Mouse (Mus musculus) liver, embryonic 14.5 days (tissue): ENCODE results near the gene Olfr1281. TPM values are rescaled to one million over a fixed set of nuclear protein-coding genes. Genes with fewer than 3 reads are reported as not detected.

Source experiments
- ATAC-seq: fragments of 200-750 bp; cut with Nextera tagmentation; 2 replicates; pipeline ENCODE4 v1.8.0; 2017; ENCODE audit warnings: moderate number of reproducible peaks, mild to moderate bottlenecking, moderate library complexity; ENCODE audit not compliant: insufficient read depth
- DNase-seq, 3 experiments: peaks; one replicate each; pipeline ENCODE4 v3.0.0-alpha.2; 2012 to 2013; ENCODE audit warnings: low read depth in 3 of 3, low spot score in 3 of 3
- H3K27ac ChIP-seq: fragments of 300-500 bp; sonication (generic); 2 replicates; pipeline ENCODE4 v1.5.1; 2014; ENCODE audit warnings: moderate library complexity, mild to moderate bottlenecking, control low read depth, inconsistent platforms
- H3K27me3 ChIP-seq: fragments of 300-500 bp; sonication (generic); 2 replicates; pipeline ENCODE4 v1.6.1; 2014; ENCODE audit warnings: mild to moderate bottlenecking, low read length, moderate library complexity; ENCODE audit not compliant: control insufficient read depth, insufficient read depth
- H3K36me3 ChIP-seq: fragments of 300-500 bp; sonication (generic); replicated peaks from 2 replicates; pipeline ENCODE4 v1.6.1; 2014; ENCODE audit warnings: low read depth; ENCODE audit not compliant: control insufficient read depth, insufficient read depth
- H3K4me1 ChIP-seq, 2 experiments: fragments of 200-500 bp in 1 of 2; fragments of 300-500 bp in 1 of 2; sonication (generic) in 1 of 2; replicated peaks; 2 replicates each; pipeline ENCODE4 v1.6.1; 2012 to 2014; ENCODE audit warnings: antibody characterized with exemption in 1 of 2, inconsistent platforms in 1 of 2, low read length in 1 of 2; ENCODE audit not compliant: control insufficient read depth in 2 of 2, insufficient read depth in 2 of 2
- H3K4me2 ChIP-seq: fragments of 300-500 bp; sonication (generic); 2 replicates; pipeline ENCODE4 v1.6.1; 2014; ENCODE audit warnings: low read depth, mild to moderate bottlenecking, control low read depth, moderate library complexity
- H3K4me3 ChIP-seq, 2 experiments: fragments of 200-500 bp in 1 of 2; fragments of 300-500 bp in 1 of 2; sonication (generic) in 1 of 2; 2 replicates each; pipeline ENCODE4 v1.5.1; 2012 to 2014; ENCODE audit warnings: low read depth in 2 of 2, low read length in 2 of 2, mild to moderate bottlenecking in 2 of 2, control low read depth in 1 of 2, inconsistent platforms in 1 of 2, moderate library complexity in 1 of 2; ENCODE audit not compliant: insufficient read depth in 1 of 2
- H3K9ac ChIP-seq: fragments of 300-500 bp; sonication (generic); replicated peaks from 2 replicates; pipeline ENCODE4 v1.6.1; 2014; ENCODE audit warnings: mild to moderate bottlenecking, control low read depth, moderate library complexity
- H3K9me3 ChIP-seq: fragments of 300-500 bp; sonication (generic); 2 replicates; pipeline ENCODE4 v1.6.1; 2016; ENCODE audit warnings: low read length, mixed read lengths; ENCODE audit not compliant: control insufficient read depth
- CTCF ChIP-seq: IDR thresholded peaks from 2 replicates; pipeline ENCODE4 v1.5.1; 2016; ENCODE audit warnings: antibody characterized with exemption, low read depth, control low read depth
- EP300 ChIP-seq: IDR thresholded peaks from 2 replicates; pipeline ENCODE4 v1.6.1; 2016; ENCODE audit warnings: antibody characterized with exemption, low read depth
- WGBS: fragments of 180-500 bp; shearing (Covaris S2); extraction: QIAGEN DNeasy Blood & Tissue Kit; methylation state at CpG from one replicate; pipeline ENCODE4 v1.1.7; 2014; ENCODE audit not compliant: insufficient replicate concordance; 5-methylcytosine and 5-hydroxymethylcytosine counted together
- polyA plus RNA-seq, 2 experiments: library from polyadenylated mRNA; depleted of rRNA in 1 of 2; stranded (reverse) in 1 of 2; unstranded in 1 of 2; fragments of >200 nt; fragmentation: Nextera tagmentation in 1 of 2; extraction: Ambion mirVana in 1 of 2; gene quantifications; 2 replicates each; pipeline versions ENCODE4 v1.2.1 to v1.2.3; 2012 to 2014

Gene Olfr1281
- polyA plus RNA-seq, 2 experiments: not detected

DNA sequence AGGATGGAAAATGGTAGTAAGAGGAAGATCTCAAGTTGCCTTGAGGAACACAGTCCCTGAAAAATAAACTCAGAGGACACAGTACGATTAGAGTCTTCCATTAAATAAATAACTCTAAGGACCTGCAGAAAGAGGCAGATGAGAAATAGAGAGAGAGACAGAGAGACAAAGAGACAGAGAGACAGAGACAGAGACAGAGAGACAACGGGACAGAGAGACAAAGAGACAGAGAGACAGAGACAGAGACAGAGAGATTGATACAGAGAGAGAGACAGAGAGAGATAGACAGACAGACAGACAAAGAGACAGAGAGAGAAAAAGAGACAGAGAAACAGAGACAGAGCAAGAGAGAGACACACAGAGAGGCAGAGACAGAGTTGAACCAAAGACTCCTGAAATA lies 9.7 kb downstream of the Olfr1281 start, which contains the start of gene Olfr1282:
Gene Olfr1282, minus strand, starts transcription at position 101 of the 400 bp plus-strand sequence.
- Histone ChIP-seq H3K9ac (no peak within 1 kb of the TSS), H3K36me3 (no peaks in the 10 kb centered on the region), H3K4me2 (no peak within 1 kb of the TSS), H3K4me1 (no peaks in the 10 kb centered on the region), H3K4me3 (no peak within 1 kb of the TSS), H3K27me3 (no peaks in the 10 kb centered on the region), H3K9me3 (no peaks in the 10 kb centered on the region), H3K27ac (no peak within 1 kb of the TSS)
- no peak for TF ChIP-seq EP300
- no peak for TF ChIP-seq CTCF
- DNase-seq (no peak), ATAC-seq (no peak)
- 37% methylated on average over 2 of the region's 2 CpGs for WGBS

DNA sequence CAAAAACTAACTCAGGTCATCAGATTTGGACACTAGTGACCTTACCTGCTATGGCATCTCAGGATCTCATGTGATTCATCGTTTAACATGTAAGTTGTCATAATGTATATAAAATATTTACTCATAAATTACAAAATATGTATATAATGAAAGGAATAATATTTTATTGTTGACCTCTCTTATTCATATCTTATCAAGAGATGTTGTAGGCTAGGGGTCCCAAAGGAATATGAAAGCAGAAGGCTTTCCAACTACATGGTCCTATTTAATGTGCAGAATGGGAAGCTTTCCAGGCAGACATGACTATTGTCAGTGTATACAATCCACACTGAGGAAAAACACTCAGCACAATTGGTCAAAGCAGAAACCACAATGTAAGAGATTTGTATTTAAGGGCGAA lies 40.2 kb downstream of the Olfr1281 start, which contains the start of gene Olfr1283:
Gene Olfr1283, plus strand, starts transcription at position 301 of the 400 bp plus-strand sequence.
- WGBS: 43% methylated on average over 2 of the region's 2 CpGs
- no peak for ATAC-seq
- no peaks in the 10 kb centered on the region for H3K36me3 ChIP-seq
- no peaks in the 10 kb centered on the region for H3K4me1 ChIP-seq
- no peak within 1 kb of the TSS for H3K4me2 ChIP-seq
- H3K27me3 ChIP-seq: no peaks in the 10 kb centered on the region
- no peak within 1 kb of the TSS for H3K4me3 ChIP-seq
- no peak within 1 kb of the TSS for H3K9ac ChIP-seq
- H3K9me3 ChIP-seq: no peaks in the 10 kb centered on the region
- DNase-seq: no peak
- TF ChIP-seq CTCF (no peak), EP300 (no peak)
- no peak within 1 kb of the TSS for H3K27ac ChIP-seq

DNA sequence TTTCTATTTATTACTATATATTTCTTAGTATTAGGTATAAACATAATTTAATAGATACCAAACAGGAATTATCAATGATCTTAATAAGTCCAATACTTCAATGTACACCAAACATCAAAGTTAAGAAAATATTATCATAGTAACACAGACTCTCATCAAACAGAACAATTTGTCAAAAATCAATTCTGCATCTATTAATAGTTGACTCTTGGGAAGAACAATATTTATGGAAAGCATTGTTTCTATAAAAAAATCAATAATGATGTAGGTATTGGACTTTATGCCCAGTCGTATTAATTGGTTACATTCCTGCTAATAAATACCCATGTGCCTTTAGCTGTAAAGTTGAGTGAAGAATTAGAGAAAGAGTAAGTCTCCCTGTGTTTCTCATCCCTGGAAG lies 48.9 kb downstream of the Olfr1281 start, which contains the start of gene Olfr1284:
Gene Olfr1284, plus strand, starts transcription at position 301 of the 400 bp plus-strand sequence.
- H3K9me3 ChIP-seq: no peaks in the 10 kb centered on the region
- WGBS: 69% methylated on average over 1 of the region's 1 CpGs
- H3K36me3 ChIP-seq: no peaks in the 10 kb centered on the region
- no peak within 1 kb of the TSS for H3K4me2 ChIP-seq
- no peak within 1 kb of the TSS for H3K4me3 ChIP-seq
- no peak within 1 kb of the TSS for H3K9ac ChIP-seq
- H3K27ac ChIP-seq: no peak within 1 kb of the TSS
- H3K4me1 ChIP-seq: no peaks in the 10 kb centered on the region
- H3K27me3 ChIP-seq: no peaks in the 10 kb centered on the region
- no peak for DNase-seq
- TF ChIP-seq CTCF (no peak), EP300 (no peak)
- ATAC-seq: no peak

Other genes with a start within 250 kb of the Olfr1281 start
- not detected in 2 replicates for gene Gm13941, start 220.5 kb upstream of the Olfr1281 start, polyA plus RNA-seq (2012; rRNA removed)
- not detected in 2 replicates for gene Gm13941, start 220.5 kb upstream of the Olfr1281 start, polyA plus RNA-seq (2014; fragmentation: Nextera tagmentation; extraction: Ambion mirVana)
- gene Gm15130, start 173.6 kb upstream of the Olfr1281 start, polyA plus RNA-seq (2012; rRNA removed): not detected in 2 replicates
- not detected in 2 replicates for gene Gm15130, start 173.6 kb upstream of the Olfr1281 start, polyA plus RNA-seq (2014; fragmentation: Nextera tagmentation; extraction: Ambion mirVana)
- gene 4930430A15Rik, start 96.9 kb upstream of the Olfr1281 start, polyA plus RNA-seq (2012; rRNA removed): not detected in 2 replicates
- not detected in 2 replicates for gene 4930430A15Rik, start 96.9 kb upstream of the Olfr1281 start, polyA plus RNA-seq (2014; fragmentation: Nextera tagmentation; extraction: Ambion mirVana)
- not detected in 2 replicates for gene Olfr1275, start 91.2 kb upstream of the Olfr1281 start, polyA plus RNA-seq (2012; rRNA removed)
- gene Olfr1275, start 91.2 kb upstream of the Olfr1281 start, polyA plus RNA-seq (2014; fragmentation: Nextera tagmentation; extraction: Ambion mirVana): not detected in 2 replicates
- gene Olfr1276, start 72.0 kb upstream of the Olfr1281 start, polyA plus RNA-seq (2012; rRNA removed): not detected in 2 replicates
- gene Olfr1276, start 72.0 kb upstream of the Olfr1281 start, polyA plus RNA-seq (2014; fragmentation: Nextera tagmentation; extraction: Ambion mirVana): not detected in 2 replicates
- gene Olfr1277, start 52.4 kb upstream of the Olfr1281 start, polyA plus RNA-seq (2012; rRNA removed): not detected in 2 replicates
- gene Olfr1277, start 52.4 kb upstream of the Olfr1281 start, polyA plus RNA-seq (2014; fragmentation: Nextera tagmentation; extraction: Ambion mirVana): not detected in 2 replicates
- gene Olfr1278, start 36.4 kb upstream of the Olfr1281 start, polyA plus RNA-seq (2012; rRNA removed): not detected in 2 replicates
- not detected in 2 replicates for gene Olfr1278, start 36.4 kb upstream of the Olfr1281 start, polyA plus RNA-seq (2014; fragmentation: Nextera tagmentation; extraction: Ambion mirVana)
- gene Olfr1279, start 25.9 kb upstream of the Olfr1281 start, polyA plus RNA-seq (2012; rRNA removed): not detected in 2 replicates
- not detected in 2 replicates for gene Olfr1279, start 25.9 kb upstream of the Olfr1281 start, polyA plus RNA-seq (2014; fragmentation: Nextera tagmentation; extraction: Ambion mirVana)
- gene Olfr1280, start 12.5 kb upstream of the Olfr1281 start, polyA plus RNA-seq (2012; rRNA removed): not detected in 2 replicates
- gene Olfr1280, start 12.5 kb upstream of the Olfr1281 start, polyA plus RNA-seq (2014; fragmentation: Nextera tagmentation; extraction: Ambion mirVana): not detected in 2 replicates
- gene Olfr1282, start 9.6 kb downstream of the Olfr1281 start, polyA plus RNA-seq (2012; rRNA removed): not detected in 2 replicates
- gene Olfr1282, start 9.6 kb downstream of the Olfr1281 start, polyA plus RNA-seq (2014; fragmentation: Nextera tagmentation; extraction: Ambion mirVana): not detected in 2 replicates
- gene Olfr1283, start 40.3 kb downstream of the Olfr1281 start, polyA plus RNA-seq (2012; rRNA removed): not detected in 2 replicates
- gene Olfr1283, start 40.3 kb downstream of the Olfr1281 start, polyA plus RNA-seq (2014; fragmentation: Nextera tagmentation; extraction: Ambion mirVana): not detected in 2 replicates
- not detected in 2 replicates for gene Olfr1284, start 49.0 kb downstream of the Olfr1281 start, polyA plus RNA-seq (2012; rRNA removed)
- gene Olfr1284, start 49.0 kb downstream of the Olfr1281 start, polyA plus RNA-seq (2014; fragmentation: Nextera tagmentation; extraction: Ambion mirVana): not detected in 2 replicates
- gene Olfr1286, start 96.6 kb downstream of the Olfr1281 start, polyA plus RNA-seq (2012; rRNA removed): not detected in 2 replicates
- gene Olfr1286, start 96.6 kb downstream of the Olfr1281 start, polyA plus RNA-seq (2014; fragmentation: Nextera tagmentation; extraction: Ambion mirVana): not detected in 2 replicates
- gene Olfr1287, start 122.6 kb downstream of the Olfr1281 start, polyA plus RNA-seq (2012; rRNA removed): not detected in 2 replicates
- gene Olfr1287, start 122.6 kb downstream of the Olfr1281 start, polyA plus RNA-seq (2014; fragmentation: Nextera tagmentation; extraction: Ambion mirVana): not detected in 2 replicates
- not detected in 2 replicates for gene Olfr1288, start 147.6 kb downstream of the Olfr1281 start, polyA plus RNA-seq (2012; rRNA removed)
- not detected in 2 replicates for gene Olfr1288, start 147.6 kb downstream of the Olfr1281 start, polyA plus RNA-seq (2014; fragmentation: Nextera tagmentation; extraction: Ambion mirVana)
- not detected in 2 replicates for gene Olfr1289, start 154.3 kb downstream of the Olfr1281 start, polyA plus RNA-seq (2012; rRNA removed)
- not detected in 2 replicates for gene Olfr1289, start 154.3 kb downstream of the Olfr1281 start, polyA plus RNA-seq (2014; fragmentation: Nextera tagmentation; extraction: Ambion mirVana)
- gene Olfr1290, start 167.3 kb downstream of the Olfr1281 start, polyA plus RNA-seq (2012; rRNA removed): not detected in 2 replicates
- gene Olfr1290, start 167.3 kb downstream of the Olfr1281 start, polyA plus RNA-seq (2014; fragmentation: Nextera tagmentation; extraction: Ambion mirVana): not detected in 2 replicates
- gene Olfr1291-ps1, start 170.7 kb downstream of the Olfr1281 start, polyA plus RNA-seq (2012; rRNA removed): not detected in 2 replicates
- gene Olfr1291-ps1, start 170.7 kb downstream of the Olfr1281 start, polyA plus RNA-seq (2014; fragmentation: Nextera tagmentation; extraction: Ambion mirVana): not detected in 2 replicates
- gene Olfr1293-ps, start 198.7 kb downstream of the Olfr1281 start, polyA plus RNA-seq (2012; rRNA removed): not detected in 2 replicates
- gene Olfr1293-ps, start 198.7 kb downstream of the Olfr1281 start, polyA plus RNA-seq (2014; fragmentation: Nextera tagmentation; extraction: Ambion mirVana): not detected in 2 replicates
- not detected in 2 replicates for gene Olfr1294, start 213.8 kb downstream of the Olfr1281 start, polyA plus RNA-seq (2012; rRNA removed)
- gene Olfr1294, start 213.8 kb downstream of the Olfr1281 start, polyA plus RNA-seq (2014; fragmentation: Nextera tagmentation; extraction: Ambion mirVana): not detected in 2 replicates
- not detected in 2 replicates for gene Olfr1295, start 243.2 kb downstream of the Olfr1281 start, polyA plus RNA-seq (2012; rRNA removed)
- not detected in 2 replicates for gene Olfr1295, start 243.2 kb downstream of the Olfr1281 start, polyA plus RNA-seq (2014; fragmentation: Nextera tagmentation; extraction: Ambion mirVana)